14 mouse cellular contexts compared by ENCODE assay signal in the genomic region with DNA sequence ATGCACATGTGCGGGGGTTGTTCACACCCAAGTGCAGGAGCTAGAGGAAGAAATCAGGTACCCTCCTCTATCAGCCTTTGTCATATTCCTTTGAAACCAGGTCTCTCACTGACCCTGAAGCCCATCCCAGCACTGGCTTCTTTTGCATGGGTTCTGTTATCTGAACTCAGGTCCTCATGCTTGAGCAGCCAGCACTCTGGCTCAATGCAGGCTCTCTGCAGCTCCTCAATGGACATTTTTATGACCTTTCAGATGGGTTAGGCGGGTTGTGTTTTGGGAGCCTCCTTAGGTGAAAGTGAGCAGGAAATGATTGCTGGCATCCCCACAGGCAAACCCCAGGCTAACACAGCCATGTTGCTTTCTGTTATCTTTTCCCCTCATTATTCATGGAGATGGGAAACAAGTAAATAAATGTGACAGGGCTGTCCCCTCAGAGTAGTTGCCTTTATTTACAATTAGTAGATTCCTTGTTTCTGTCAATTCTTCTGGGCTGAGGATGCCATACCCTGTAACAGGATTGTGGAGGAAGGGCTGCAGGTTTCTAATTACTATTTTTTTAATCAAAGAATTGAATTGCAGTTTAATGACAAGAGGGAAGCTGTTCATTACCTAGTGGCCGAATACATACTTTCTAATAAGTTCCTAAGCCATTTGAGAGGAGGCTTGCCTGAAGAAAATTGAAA.
DNase-seq lines count a peak whose midpoint lies in the region; ATAC-seq and TF ChIP-seq lines count a peak whose summit lies in the region.
"Had no signal": no experiment of that assay in that cellular context is flagged by ENCODE, and none has a peak within 500 bp of the region (broad histone marks: within the 10 kb centered on the region; RNA-seq: fewer than 3 reads in every experiment).

No protein-coding gene starts in this region.

- 38% methylated on average over 3 of the region's 3 CpGs for WGBS in kidney, postnatal 0 days
- WGBS in hindbrain, embryonic 10.5 days = 37% methylated on average over 3 of the region's 3 CpGs
- WGBS in midbrain, embryonic 15.5 days = 27% methylated on average over 3 of the region's 3 CpGs
- WGBS in thymus, adult 2 months = 67% methylated on average over 3 of the region's 3 CpGs

- no peaks in the 10 kb centered on the region for H3K27me3 ChIP-seq in kidney, postnatal 0 days (ENCODE audit: insufficient read depth, low read length)
- peaks cover 37% of the 10 kb centered on the region for H3K27me3 ChIP-seq in hindbrain, embryonic 10.5 days (ENCODE audit: insufficient read depth, poor library complexity, severe bottlenecking)
- no peaks in the 10 kb centered on the region for H3K27me3 ChIP-seq in midbrain, embryonic 15.5 days (replicated peaks)
- no peaks in the 10 kb centered on the region for H3K27me3 ChIP-seq in thymus, adult 2 months (ENCODE audit: control insufficient read depth, insufficient read depth, low read length)

- no peak overlapping the region for H3K27ac ChIP-seq in kidney, postnatal 0 days
- H3K27ac ChIP-seq in cortical plate, adult 2 months (ENCODE audit: insufficient read depth, low read length) = peak overlapping the region; percentile 71; the same call in 1 of the 2 replicates
- H3K27ac ChIP-seq in hindbrain, embryonic 10.5 days = peak overlapping the region; percentile 87
- H3K27ac ChIP-seq in midbrain, embryonic 15.5 days = peak overlapping the region; percentile 79
- no peak overlapping the region for H3K27ac ChIP-seq in thymus, adult 2 months (ENCODE audit: control insufficient read depth, insufficient read depth, low read length)
- H3K27ac ChIP-seq: limb, embryonic 12.5 days had no signal

- H3K4me1 ChIP-seq in kidney, postnatal 0 days (replicated peaks; ENCODE audit: insufficient read depth, low read length) = no peaks in the 10 kb centered on the region
- peaks cover 2% of the 10 kb centered on the region for H3K4me1 ChIP-seq in cortical plate, adult 2 months (ENCODE audit: control insufficient read depth, insufficient read depth, low read length)
- peaks cover 22% of the 10 kb centered on the region for H3K4me1 ChIP-seq in hindbrain, embryonic 10.5 days (replicated peaks)
- H3K4me1 ChIP-seq in midbrain, embryonic 15.5 days = peaks cover 4% of the 10 kb centered on the region; the same call in 1 of the 2 replicates
- H3K4me1 ChIP-seq in thymus, adult 2 months (replicated peaks; ENCODE audit: control insufficient read depth, insufficient read depth, low read length) = peaks cover 9% of the 10 kb centered on the region

- H3K9me3 ChIP-seq in kidney, postnatal 0 days (replicated peaks; ENCODE audit: low read length) = no peaks in the 10 kb centered on the region
- H3K9me3 ChIP-seq in hindbrain, embryonic 10.5 days = no peaks in the 10 kb centered on the region
- H3K9me3 ChIP-seq in midbrain, embryonic 15.5 days = no peaks in the 10 kb centered on the region
- H3K9me3 ChIP-seq: limb, embryonic 12.5 days had no signal

- no peaks in the 10 kb centered on the region for H3K36me3 ChIP-seq in kidney, postnatal 0 days (ENCODE audit: insufficient read depth, low read length)
- H3K36me3 ChIP-seq in hindbrain, embryonic 10.5 days = no peaks in the 10 kb centered on the region
- H3K36me3 ChIP-seq in midbrain, embryonic 15.5 days (replicated peaks) = no peaks in the 10 kb centered on the region
- H3K36me3 ChIP-seq in thymus, adult 2 months (ENCODE audit: control insufficient read depth, insufficient read depth, low read length) = no peaks in the 10 kb centered on the region
- H3K36me3 ChIP-seq: limb, embryonic 12.5 days had no signal

- TF ChIP-seq POLR2A in cortical plate, adult 2 months (IDR thresholded peaks at IDR 0.05; ENCODE audit: extremely low read depth, insufficient read depth, low read length) = no peak
- TF ChIP-seq POLR2A in thymus, adult 2 months (IDR thresholded peaks at IDR 0.05; ENCODE audit: control insufficient read depth, extremely low read depth, insufficient read depth, low read length, poor library complexity) = no peak

- peak; percentile 8 for DNase-seq in kidney, postnatal 0 days (ENCODE audit: low spot score)
- no peak for DNase-seq in kidney, adult 9 months
- DNase-seq in hindbrain, embryonic 10.5 days (ENCODE audit: low spot score) = peak; percentile 15
- no peak for DNase-seq in testis, postnatal 14 days (ENCODE audit: low spot score)
- DNase-seq in thymus, adult 2 months = no peak
- DNase-seq in cerebellum, adult 18-20 months = no peak
- DNase-seq: adrenal gland, postnatal 10 days; cerebellum, adult 11-12 months; gastrocnemius, postnatal 36 days; thymus, postnatal 36 days had no signal

- ATAC-seq in kidney, postnatal 0 days (replicated peaks; ENCODE audit: low FRiP score, low read depth) = no peak
- ATAC-seq in midbrain, embryonic 15.5 days (replicated peaks) = peak; percentile 63

- H3K4me3 ChIP-seq in kidney, postnatal 0 days (replicated peaks; ENCODE audit: low read depth, low read length) = no peak overlapping the region
- no peak overlapping the region for H3K4me3 ChIP-seq in cortical plate, adult 2 months (ENCODE audit: insufficient read depth, low read length)
- 0 out of 2 replicates have a peak overlapping the region, but pooled peaks have one; percentile 6 for H3K4me3 ChIP-seq in hindbrain, embryonic 10.5 days
- no peak overlapping the region for H3K4me3 ChIP-seq in midbrain, embryonic 15.5 days
- H3K4me3 ChIP-seq in thymus, adult 2 months (ENCODE audit: control insufficient read depth, insufficient read depth, low read length) = no peak overlapping the region
- H3K4me3 ChIP-seq: limb, embryonic 12.5 days had no signal

- no peak for TF ChIP-seq CTCF in kidney, postnatal 0 days (IDR thresholded peaks at IDR 0.05; ENCODE audit: low read depth)
- no peak for TF ChIP-seq CTCF in cortical plate, adult 2 months (IDR thresholded peaks at IDR 0.05; ENCODE audit: extremely low read depth, insufficient read depth, low read length)
- no peak for TF ChIP-seq CTCF in thymus, adult 2 months (IDR thresholded peaks at IDR 0.05; ENCODE audit: borderline replicate concordance, control insufficient read depth, extremely low read depth, insufficient read depth, low read length, poor library complexity)

- no peak overlapping the region for H3K9ac ChIP-seq in kidney, postnatal 0 days (ENCODE audit: low read depth, low read length)
- no peak overlapping the region for H3K9ac ChIP-seq in midbrain, embryonic 15.5 days
- H3K9ac ChIP-seq: limb, embryonic 12.5 days; lung, embryonic 14.5 days had no signal

- no peak overlapping the region for H3K4me2 ChIP-seq in kidney, postnatal 0 days (ENCODE audit: low read length)
- no peak overlapping the region for H3K4me2 ChIP-seq in midbrain, embryonic 15.5 days
- H3K4me2 ChIP-seq: limb, embryonic 12.5 days; lung, embryonic 14.5 days had no signal

Comparison
In these comparisons a context has a peak if more than half of its experiments do, and no peak if none do; other contexts are left out.
1. DNase-seq: peak in kidney, postnatal 0 days (single experiment) and hindbrain, embryonic 10.5 days (single experiment); none in kidney, adult 9 months (single experiment), testis, postnatal 14 days (single experiment), thymus, adult 2 months (single experiment) and cerebellum, adult 18-20 months (0 of 2).
2. H3K27ac ChIP-seq: peak in cortical plate, adult 2 months (single experiment), hindbrain, embryonic 10.5 days (single experiment) and midbrain, embryonic 15.5 days (single experiment); none in kidney, postnatal 0 days (single experiment) and thymus, adult 2 months (single experiment).